11 mouse cellular contexts compared by ENCODE assay signal in genomic region chr3:154441454-154441853, GRCm38 (mm10).
DNase-seq lines count a peak whose midpoint lies in the region; ATAC-seq lines count a peak whose summit lies in the region.
"Had no signal": no experiment of that assay in that cellular context is flagged by ENCODE, and none has a peak within 500 bp of the region (broad histone marks: within the 10 kb centered on the region; RNA-seq: fewer than 3 reads in every experiment).

No protein-coding gene starts in this region.

- no peak overlapping the region for H3K4me2 ChIP-seq in hindbrain, embryonic 16.5 days (ENCODE audit: low read length)
- H3K4me2 ChIP-seq in hindbrain, embryonic 12.5 days (replicated peaks): no peak overlapping the region
- H3K4me2 ChIP-seq: limb, embryonic 15.5 days had no signal

- no peaks in the 10 kb centered on the region for H3K9me3 ChIP-seq in hindbrain, embryonic 16.5 days (ENCODE audit: control insufficient read depth, low read length)
- H3K9me3 ChIP-seq in hindbrain, embryonic 12.5 days (replicated peaks): 0 out of 2 replicates have a peak, but pooled peaks cover 2% of the 10 kb centered on the region
- H3K9me3 ChIP-seq: limb, embryonic 15.5 days had no signal

- DNase-seq in 3134 (ENCODE audit: extremely low read depth, insufficient read length, low spot score): peak; percentile 21
- DNase-seq in adrenal gland, postnatal 10 days: peak; percentile 64
- peak; percentile 74 to 82 for DNase-seq in cerebellum, postnatal 14 days
- DNase-seq in gastrocnemius, postnatal 14 days: no peak
- no peak for DNase-seq in yolk sac, embryonic 10.5 days (ENCODE audit: low spot score)
- DNase-seq: lung, postnatal 14 days had no signal

- ATAC-seq in hindbrain, embryonic 16.5 days: peak; percentile 61; the same call in 1 of the 2 replicates
- no peak for ATAC-seq in hindbrain, embryonic 12.5 days (ENCODE audit: low FRiP score)
- ATAC-seq: intestine, embryonic 16.5 days had no signal

- no peaks in the 10 kb centered on the region for H3K36me3 ChIP-seq in hindbrain, embryonic 16.5 days (ENCODE audit: control insufficient read depth, insufficient read depth, low read length)
- no peaks in the 10 kb centered on the region for H3K36me3 ChIP-seq in hindbrain, embryonic 12.5 days
- H3K36me3 ChIP-seq: limb, embryonic 15.5 days had no signal

- H3K27ac ChIP-seq in hindbrain, embryonic 16.5 days (ENCODE audit: low read depth, low read length): no peak overlapping the region
- no peak overlapping the region for H3K27ac ChIP-seq in hindbrain, embryonic 12.5 days
- H3K27ac ChIP-seq: limb, embryonic 15.5 days had no signal

- no peak overlapping the region for H3K9ac ChIP-seq in hindbrain, embryonic 16.5 days (ENCODE audit: low read depth, low read length)
- no peak overlapping the region for H3K9ac ChIP-seq in hindbrain, embryonic 12.5 days
- H3K9ac ChIP-seq: limb, embryonic 15.5 days had no signal

- no peaks in the 10 kb centered on the region for H3K27me3 ChIP-seq in hindbrain, embryonic 16.5 days (replicated peaks; ENCODE audit: control insufficient read depth, insufficient read depth, low read length)
- H3K27me3 ChIP-seq in hindbrain, embryonic 12.5 days: no peaks in the 10 kb centered on the region
- H3K27me3 ChIP-seq: CH12.LX; limb, embryonic 15.5 days had no signal

- intact Hi-C loops in gastrocnemius, postnatal 14 days (cut with DNase I; ENCODE audit: low total_unique reads): no loop called here

- no peaks in the 10 kb centered on the region for H3K4me1 ChIP-seq in hindbrain, embryonic 16.5 days (ENCODE audit: control insufficient read depth, insufficient read depth, low read depth, low read length)
- H3K4me1 ChIP-seq in hindbrain, embryonic 12.5 days: no peaks in the 10 kb centered on the region
- H3K4me1 ChIP-seq: limb, embryonic 15.5 days had no signal

- H3K4me3 ChIP-seq in hindbrain, embryonic 16.5 days (ENCODE audit: low read length): no peak overlapping the region
- H3K4me3 ChIP-seq in hindbrain, embryonic 12.5 days: no peak overlapping the region
- H3K4me3 ChIP-seq: limb, embryonic 15.5 days had no signal

Comparison
In these comparisons a context has a peak if more than half of its experiments do, and no peak if none do; other contexts are left out.
1. DNase-seq: peak in 3134 (single experiment), adrenal gland, postnatal 10 days (single experiment) and cerebellum, postnatal 14 days (2 of 2); none in gastrocnemius, postnatal 14 days (single experiment) and yolk sac, embryonic 10.5 days (single experiment).